In the genomic region with DNA sequence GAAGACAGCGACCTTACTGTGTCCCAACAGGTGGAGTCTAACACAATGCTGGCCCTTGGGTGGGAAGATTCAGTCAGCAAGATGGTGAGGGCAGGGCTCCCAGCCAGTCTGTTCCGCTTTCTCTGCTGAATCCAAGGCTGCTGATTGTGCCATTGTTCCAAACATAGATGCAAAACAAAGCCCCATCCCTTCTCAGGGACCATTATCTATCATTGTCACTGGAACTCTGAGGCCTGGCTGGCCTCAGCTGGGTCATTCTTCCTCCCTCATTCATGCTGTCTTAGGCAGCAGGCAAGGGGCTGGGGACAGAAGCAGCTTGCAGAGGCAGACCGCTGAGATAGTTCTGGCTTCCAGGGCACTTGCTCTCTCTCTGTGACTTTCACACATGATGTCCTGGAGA, we compare ENCODE assay signal across 17 mouse cellular contexts.
A peak's percentile ranks its signal among the peaks of the same experiment; 100 is the strongest.
DNase-seq lines count a peak whose midpoint lies in the region; ATAC-seq and TF ChIP-seq lines count a peak whose summit lies in the region.
"Had no signal": no experiment of that assay in that cellular context is flagged by ENCODE, and none has a peak within 500 bp of the region (broad histone marks: within the 10 kb centered on the region; RNA-seq: fewer than 3 reads in every experiment).

No protein-coding gene starts in this region.

- TF ChIP-seq CTCF in forebrain, postnatal 0 days (IDR thresholded peaks at IDR 0.05; ENCODE audit: low read depth) = no peak
- no peak for TF ChIP-seq CTCF in lung, embryonic 14.5 days (IDR thresholded peaks at IDR 0.05; ENCODE audit: low read depth)

- no peaks in the 10 kb centered on the region for H3K36me3 ChIP-seq in forebrain, embryonic 12.5 days (replicated peaks)
- H3K36me3 ChIP-seq in forebrain, postnatal 0 days (ENCODE audit: insufficient read depth) = no peaks in the 10 kb centered on the region
- H3K36me3 ChIP-seq in lung, embryonic 14.5 days (ENCODE audit: insufficient read depth) = no peaks in the 10 kb centered on the region
- H3K36me3 ChIP-seq: forebrain, embryonic 15.5 days; kidney, embryonic 15.5 days; liver, embryonic 13.5 days; midbrain, embryonic 15.5 days had no signal

- ATAC-seq in forebrain, embryonic 12.5 days (ENCODE audit: low FRiP score) = no peak
- ATAC-seq in forebrain, postnatal 0 days = no peak
- no peak for ATAC-seq in lung, embryonic 14.5 days (ENCODE audit: insufficient read depth)
- no peak for ATAC-seq in megakaryocyte progenitor cell, adult 5-6 weeks (replicated peaks; ENCODE audit: poor library complexity)
- ATAC-seq: forebrain, embryonic 15.5 days; midbrain, embryonic 15.5 days had no signal

- no peak overlapping the region for H3K9ac ChIP-seq in forebrain, embryonic 12.5 days
- no peak overlapping the region for H3K9ac ChIP-seq in forebrain, postnatal 0 days
- H3K9ac ChIP-seq in lung, embryonic 14.5 days = no peak overlapping the region
- H3K9ac ChIP-seq: forebrain, embryonic 15.5 days; kidney, embryonic 15.5 days; liver, embryonic 13.5 days; midbrain, embryonic 15.5 days had no signal

- H3K27me3 ChIP-seq in forebrain, embryonic 12.5 days = peaks cover 16% of the 10 kb centered on the region; the same call in 1 of the 2 replicates
- H3K27me3 ChIP-seq in forebrain, postnatal 0 days (ENCODE audit: insufficient read depth, low read length) = no peaks in the 10 kb centered on the region
- no peaks in the 10 kb centered on the region for H3K27me3 ChIP-seq in lung, embryonic 14.5 days (ENCODE audit: insufficient read depth, low read length)
- H3K27me3 ChIP-seq: forebrain, embryonic 15.5 days had no signal

- H3K9me3 ChIP-seq in forebrain, embryonic 12.5 days = no peaks in the 10 kb centered on the region
- no peaks in the 10 kb centered on the region for H3K9me3 ChIP-seq in forebrain, postnatal 0 days (ENCODE audit: low read length)
- no peaks in the 10 kb centered on the region for H3K9me3 ChIP-seq in lung, embryonic 14.5 days (ENCODE audit: low read depth, low read length)
- H3K9me3 ChIP-seq: forebrain, embryonic 15.5 days; kidney, embryonic 15.5 days; liver, embryonic 13.5 days; midbrain, embryonic 15.5 days had no signal

- no peak overlapping the region for H3K4me2 ChIP-seq in forebrain, embryonic 12.5 days
- H3K4me2 ChIP-seq in forebrain, postnatal 0 days (ENCODE audit: low read depth) = no peak overlapping the region
- no peak overlapping the region for H3K4me2 ChIP-seq in lung, embryonic 14.5 days
- H3K4me2 ChIP-seq: forebrain, embryonic 15.5 days; kidney, embryonic 15.5 days; liver, embryonic 13.5 days; midbrain, embryonic 15.5 days had no signal

- no peak for DNase-seq in forebrain, postnatal 0 days
- DNase-seq in lung, embryonic 14.5 days = peak; percentile 50
- DNase-seq in lung, adult 18-20 months = no peak
- DNase-seq in brain, adult 2 months (ENCODE audit: low read depth, low spot score) = peak; percentile 61
- peak; percentile 51 for DNase-seq in lung, postnatal 10 days
- no peak for DNase-seq in MN1 (ENCODE audit: low spot score)
- DNase-seq: adrenal gland, adult 8-10 months; cerebellum, postnatal 25 days; gastrocnemius, postnatal 10 days; liver, embryonic 13.5 days; right cerebral cortex, postnatal 4 days; thymus, postnatal 14 days had no signal

- H3K4me3 ChIP-seq in forebrain, embryonic 12.5 days (replicated peaks) = no peak overlapping the region
- H3K4me3 ChIP-seq in forebrain, postnatal 0 days (ENCODE audit: low read depth, low read length) = no peak overlapping the region
- H3K4me3 ChIP-seq in lung, embryonic 14.5 days (ENCODE audit: low read depth, low read length) = no peak overlapping the region
- H3K4me3 ChIP-seq: forebrain, embryonic 15.5 days; kidney, embryonic 15.5 days; liver, embryonic 13.5 days; midbrain, embryonic 15.5 days had no signal

- whole genome bisulfite sequencing in forebrain, embryonic 12.5 days = 43% methylated on average over 3 of the region's 3 CpGs
- 37% methylated on average over 3 of the region's 3 CpGs for WGBS in forebrain, postnatal 0 days
- WGBS in lung, embryonic 14.5 days = 37% methylated on average over 3 of the region's 3 CpGs

- 0 out of 2 replicates have a peak overlapping the region, but pooled peaks have one; percentile 5 for H3K27ac ChIP-seq in forebrain, embryonic 12.5 days
- no peak overlapping the region for H3K27ac ChIP-seq in forebrain, postnatal 0 days (ENCODE audit: low read depth, low read length)
- no peak overlapping the region; the same call in 1 of the 2 replicates for H3K27ac ChIP-seq in lung, embryonic 14.5 days (ENCODE audit: low read depth)
- H3K27ac ChIP-seq: forebrain, embryonic 15.5 days; kidney, embryonic 15.5 days; liver, embryonic 13.5 days; midbrain, embryonic 15.5 days had no signal

- peaks cover 30% of the 10 kb centered on the region for H3K4me1 ChIP-seq in forebrain, embryonic 12.5 days
- H3K4me1 ChIP-seq in forebrain, postnatal 0 days (ENCODE audit: insufficient read depth) = peaks cover 16% of the 10 kb centered on the region
- H3K4me1 ChIP-seq in lung, embryonic 14.5 days (ENCODE audit: insufficient read depth) = peaks cover 16% of the 10 kb centered on the region

Comparison
In these comparisons a context has a peak if more than half of its experiments do, and no peak if none do; other contexts are left out.
1. DNase-seq: peak in lung, embryonic 14.5 days (single experiment), brain, adult 2 months (single experiment) and lung, postnatal 10 days (single experiment); none in forebrain, postnatal 0 days (single experiment), lung, adult 18-20 months (0 of 2) and MN1 (single experiment).